Mouse (Mus musculus): ENCODE results near the gene Arih2.
"Not testable (repeated sequence)": the region's sequence is repeated elsewhere in the genome, so short reads cannot be mapped to it uniquely, and the experiment has no call there.

Arih2 gene

DNA sequence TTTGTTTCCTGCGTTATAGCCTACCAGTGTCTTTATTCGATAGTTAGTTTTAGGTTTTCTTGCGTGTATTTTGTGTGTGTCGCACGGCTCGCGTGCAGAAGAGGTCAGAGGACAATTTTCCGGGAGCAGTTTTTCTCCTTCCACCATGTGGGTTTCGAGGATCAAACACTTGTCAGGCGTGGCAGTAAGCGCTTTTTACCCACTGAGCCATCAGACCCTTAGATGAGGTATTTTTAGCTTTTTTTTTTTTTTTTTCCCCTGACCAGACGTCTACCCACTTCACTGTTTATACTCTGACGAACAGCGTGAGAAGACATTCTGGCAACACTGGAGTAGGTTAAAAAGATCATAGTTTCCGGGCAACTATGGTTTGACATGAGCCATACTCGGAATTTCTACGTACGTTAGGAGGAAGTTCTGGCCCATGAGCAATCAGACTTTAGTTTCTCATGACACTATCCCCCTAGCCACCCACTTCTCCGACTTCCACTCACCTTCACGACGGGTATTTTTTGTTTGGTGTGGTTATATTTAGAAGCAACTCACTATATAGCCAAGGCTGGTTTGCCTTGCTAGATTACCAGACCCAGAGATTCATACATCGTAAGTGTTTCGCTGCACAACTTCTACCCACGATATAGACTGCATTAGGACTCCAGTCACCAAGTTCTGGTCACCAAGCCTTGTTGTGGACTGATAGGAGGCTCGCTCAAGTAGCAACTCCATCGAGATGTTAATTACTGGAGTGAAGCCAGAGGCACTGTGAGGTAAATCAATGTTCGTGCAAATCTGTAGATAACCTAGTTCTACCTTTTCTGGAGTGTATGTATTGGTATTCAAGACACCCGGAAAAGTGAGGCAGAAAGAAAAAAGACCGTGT lies 615 bp upstream of the Arih2 start:
- no peak for DNase-seq

DNA sequence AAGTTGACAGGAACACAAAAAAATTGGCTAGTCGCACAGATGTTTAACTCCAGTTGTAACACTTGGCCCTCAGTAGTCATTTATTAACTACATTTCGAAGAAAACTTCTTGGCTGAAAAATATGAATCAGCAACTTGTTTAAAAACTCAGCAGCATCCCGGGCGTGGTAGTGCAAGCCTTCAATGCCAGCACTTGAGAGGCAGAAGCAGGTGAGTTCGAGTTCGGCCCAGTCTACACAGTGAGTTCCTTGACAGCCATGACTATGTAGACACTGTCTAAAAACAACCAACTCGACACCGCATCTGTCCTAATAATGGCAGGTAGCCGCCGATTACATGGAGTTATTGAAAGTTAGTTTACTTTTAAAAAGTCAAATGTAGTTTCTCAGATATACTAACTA lies 1.0 kb downstream of the Arih2 start:
- peak; percentile 27 for DNase-seq

DNA sequence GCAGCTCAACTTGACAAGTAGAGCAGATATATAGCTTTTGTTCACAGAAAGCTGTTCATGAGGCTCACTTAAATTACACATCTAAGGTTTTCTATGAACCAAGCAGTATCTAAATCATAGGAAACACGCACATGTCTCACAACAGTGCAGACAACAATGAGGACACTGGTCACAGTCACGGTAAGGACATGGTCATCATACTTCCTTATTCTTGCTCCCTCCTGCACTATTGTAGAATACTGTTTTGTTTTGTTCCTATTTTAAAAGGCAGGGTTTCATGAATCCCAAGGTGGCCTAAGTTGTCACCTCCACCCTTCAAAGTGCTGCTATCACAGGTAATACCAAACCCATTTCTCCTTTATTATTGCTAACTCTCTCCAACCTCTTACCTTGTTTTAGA lies 9.4 kb downstream of the Arih2 start:
- DNase-seq = no peak

DNA sequence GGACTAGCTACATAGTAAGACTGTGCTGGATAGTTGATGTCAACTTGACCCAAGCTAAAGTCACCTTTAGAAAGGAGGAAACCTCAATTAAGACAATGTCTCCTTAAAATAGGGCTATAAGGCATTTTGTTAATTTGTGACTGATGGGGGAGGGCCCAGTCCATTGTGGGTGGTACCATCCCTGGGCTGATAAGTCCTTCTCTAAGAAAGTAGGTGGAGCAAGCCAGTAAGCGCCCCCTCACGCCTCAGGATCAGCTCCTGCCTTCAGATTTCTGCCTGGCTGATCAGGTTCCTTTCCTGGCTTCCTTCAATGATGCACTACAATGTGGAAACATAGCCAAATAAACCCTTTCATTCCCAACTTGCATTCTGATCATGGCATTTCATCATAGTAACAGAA lies 13.8 kb downstream of the Arih2 start:
- DNase-seq = no peak

DNA sequence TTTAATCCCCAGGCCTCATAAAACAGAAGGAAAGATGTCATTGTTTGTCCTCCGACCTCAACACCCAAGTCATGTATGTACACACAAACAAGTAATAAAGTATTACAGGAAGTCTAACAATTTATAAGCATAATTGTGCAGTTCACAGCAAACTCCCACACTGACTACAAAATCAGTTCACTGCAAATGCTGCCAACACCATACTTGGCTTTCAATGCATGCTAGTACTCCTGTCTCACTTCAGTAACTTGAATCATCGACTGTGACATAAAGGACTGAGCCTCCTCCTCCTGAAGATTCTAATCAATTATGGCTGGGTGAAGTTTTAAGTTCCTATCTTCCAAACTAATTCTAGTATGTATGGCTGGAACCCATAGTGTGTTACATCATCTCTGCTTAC lies 15.3 kb downstream of the Arih2 start:
- no peak for DNase-seq

DNA sequence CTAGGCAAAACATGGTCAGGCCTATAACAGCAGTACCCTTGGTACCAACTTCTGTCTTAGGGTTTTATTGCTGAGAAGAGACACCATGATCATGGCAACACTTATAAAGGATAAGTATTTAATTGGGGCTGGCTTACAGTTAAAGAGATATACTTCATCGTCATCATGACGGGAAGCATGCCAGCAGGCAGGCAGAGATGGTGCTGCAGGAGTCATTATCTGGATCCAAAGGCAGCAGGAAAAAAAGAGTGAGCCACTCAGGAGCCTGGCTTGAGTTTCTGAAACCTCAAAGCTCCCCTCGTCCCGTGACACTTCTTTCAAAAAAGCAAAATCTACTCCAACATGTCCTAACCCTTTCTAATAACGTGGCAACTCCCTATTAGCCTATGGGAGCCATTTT lies 16.8 kb downstream of the Arih2 start:
- DNase-seq = no peak

DNA sequence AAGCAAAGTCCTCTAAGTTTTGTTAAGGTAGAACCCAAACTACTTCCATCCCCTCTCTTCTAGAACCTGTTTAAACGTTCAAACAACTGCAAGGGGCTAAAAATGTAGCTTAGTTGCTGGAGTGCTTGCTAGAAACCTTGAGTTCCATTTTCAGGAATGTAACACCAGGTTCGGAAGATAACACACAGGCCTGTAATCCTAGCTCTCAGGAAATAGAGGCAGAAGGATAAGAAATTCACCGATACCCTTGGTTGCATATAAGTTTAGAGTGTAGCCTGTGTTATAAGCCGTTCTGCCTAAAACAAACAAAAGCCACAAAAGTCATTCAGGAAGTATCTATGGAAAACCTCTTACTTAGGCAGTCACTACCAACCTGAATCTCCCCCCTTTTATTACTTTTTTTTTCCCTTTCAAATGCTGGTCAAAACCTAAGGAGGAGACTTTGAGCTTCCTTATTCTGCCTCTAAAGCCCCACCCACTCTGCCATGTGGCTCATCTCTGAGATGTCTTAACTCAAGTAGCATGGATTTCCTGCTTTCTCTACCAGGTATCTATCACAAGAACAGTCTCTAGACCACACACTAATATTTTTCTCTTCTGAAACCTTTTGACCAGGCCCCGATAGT lies 17.4 kb downstream of the Arih2 start:
- no peak for DNase-seq

DNA sequence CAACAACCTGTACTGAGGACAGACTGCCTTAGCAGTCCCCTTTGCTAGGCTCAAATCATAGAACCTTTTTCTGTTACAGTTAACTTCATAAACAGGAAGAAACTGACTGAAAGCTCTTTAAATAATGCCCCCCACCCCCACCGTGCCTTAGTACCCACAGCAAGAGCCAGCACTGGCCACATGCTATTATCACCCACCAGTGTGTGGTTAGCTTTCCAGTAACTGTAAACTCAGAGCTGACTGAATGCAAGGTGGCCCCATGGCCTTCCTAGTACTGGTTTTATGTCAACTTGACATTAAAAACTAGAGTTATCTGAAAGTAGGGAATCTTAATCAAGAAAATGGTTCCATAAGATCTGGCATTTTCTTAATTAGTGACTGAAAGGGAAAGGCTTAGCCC lies 18.5 kb downstream of the Arih2 start:
- no peak for DNase-seq

DNA sequence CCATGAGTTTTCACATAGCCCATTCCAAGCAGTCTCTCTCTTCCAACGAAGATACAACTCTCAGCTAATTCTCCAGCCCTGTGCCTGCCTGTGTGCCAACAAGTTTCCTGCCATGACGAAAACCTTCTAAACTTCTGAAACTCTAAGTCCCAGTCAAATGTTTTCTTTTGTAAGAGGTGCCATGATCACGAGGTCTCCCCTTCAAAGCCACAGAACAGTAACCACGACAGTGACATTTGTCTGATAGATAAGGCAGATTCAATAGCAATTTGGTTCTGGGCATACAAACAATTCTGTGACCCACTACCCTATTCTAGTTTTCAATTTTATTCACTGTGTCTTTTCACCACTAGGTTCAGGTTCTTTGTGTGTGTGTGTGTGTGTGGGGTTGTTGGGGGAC lies 21.0 kb downstream of the Arih2 start:
- no peak for DNase-seq

DNA sequence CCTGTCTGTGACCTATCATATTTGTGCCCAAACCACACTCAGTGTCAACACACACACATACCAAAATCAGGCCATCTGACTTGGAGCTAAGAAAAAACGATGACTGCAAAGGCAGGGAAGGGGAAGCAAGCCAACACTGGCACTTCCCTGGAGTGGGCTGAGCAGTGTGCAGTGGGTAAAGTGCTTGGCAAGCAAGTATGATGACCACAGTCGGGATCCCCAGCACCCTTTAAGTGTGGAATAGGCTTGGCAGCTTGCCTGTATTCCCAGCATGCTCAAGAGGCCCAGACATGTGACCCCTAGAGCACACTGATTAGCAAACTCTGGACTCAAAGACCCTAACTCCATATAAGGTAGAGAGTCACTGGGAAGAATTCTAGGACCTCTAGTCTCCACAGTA lies 22.7 kb downstream of the Arih2 start:
- peak; percentile 51 for DNase-seq

DNA sequence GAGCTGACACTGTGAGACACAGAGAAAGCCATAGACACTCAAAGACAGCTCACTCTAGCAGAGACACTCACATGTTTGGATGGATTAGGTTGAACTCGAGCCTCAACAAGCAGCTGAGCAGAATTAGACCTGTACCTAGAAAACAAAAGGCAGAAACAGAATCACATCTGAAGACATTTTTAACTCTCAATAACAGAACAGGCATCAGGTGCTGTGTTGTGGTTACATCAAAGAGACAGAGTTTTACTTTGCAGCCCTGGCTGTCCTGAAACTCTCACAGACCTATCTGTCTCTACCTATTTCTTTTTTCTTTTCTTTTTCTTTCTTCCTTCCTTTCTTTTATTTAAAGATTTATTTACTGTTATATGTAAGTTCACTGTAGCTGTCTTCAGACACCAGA lies 31.9 kb downstream of the Arih2 start:
- no peak for DNase-seq

DNA sequence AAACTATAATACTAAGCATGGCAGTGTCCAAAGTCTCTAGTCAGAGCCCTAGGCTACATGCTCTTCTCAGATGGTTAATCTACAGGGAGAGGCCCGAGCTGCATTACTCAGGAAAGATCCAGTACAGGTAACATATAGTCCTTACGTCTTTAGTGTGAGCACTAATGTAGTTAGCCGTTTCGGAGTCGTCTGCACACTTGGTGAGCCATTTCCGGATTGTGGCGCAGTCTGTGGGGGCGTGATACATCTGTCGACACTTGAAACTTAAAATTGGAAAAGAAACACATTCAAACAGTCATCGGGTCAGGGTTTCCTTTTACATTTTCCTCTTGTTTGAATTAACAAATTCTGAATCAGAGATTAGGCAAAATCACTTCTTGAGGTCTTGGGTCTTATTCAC lies 37.7 kb downstream of the Arih2 start:
- no peak for DNase-seq

DNA sequence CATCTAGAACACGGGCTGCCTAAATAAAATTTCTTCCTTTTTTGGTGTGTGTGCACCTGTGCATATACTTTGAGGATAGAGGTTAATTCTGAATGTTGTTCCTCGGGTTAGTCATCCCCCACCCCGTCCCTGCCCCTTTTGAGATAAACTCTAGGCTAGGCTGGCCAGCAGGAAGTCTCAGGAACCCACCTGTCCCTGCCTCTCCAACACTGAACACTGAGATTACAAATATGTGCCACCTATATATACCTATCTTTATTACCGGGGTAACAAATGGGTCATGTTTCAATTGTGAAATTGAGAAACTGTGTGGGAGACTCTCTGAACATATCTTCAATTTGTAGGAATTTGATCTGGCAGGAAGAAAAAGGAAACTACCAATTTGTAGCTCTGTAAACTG lies 40.3 kb downstream of the Arih2 start:
- no peak for DNase-seq

DNA sequence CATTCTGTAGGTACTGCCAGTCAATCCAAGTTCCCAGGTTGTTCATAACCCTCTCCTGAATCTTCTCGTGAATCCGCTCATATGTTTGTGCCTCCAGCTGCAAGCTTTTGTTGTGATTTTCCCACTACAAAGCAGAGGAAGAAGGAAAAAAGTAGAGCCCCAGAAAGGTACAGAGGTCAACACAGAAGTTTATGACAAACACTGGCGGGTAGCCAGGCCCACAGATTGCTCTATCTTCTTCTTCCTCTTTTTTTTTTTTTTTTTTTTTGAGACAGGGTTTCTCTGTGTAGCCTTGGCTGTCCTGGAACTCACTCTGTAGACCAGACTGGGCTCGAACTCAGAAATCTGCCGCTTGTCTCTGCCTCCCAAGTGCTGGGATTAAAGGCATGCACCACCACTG lies 41.3 kb downstream of the Arih2 start:
- DNase-seq = not testable (repeated sequence)

DNA sequence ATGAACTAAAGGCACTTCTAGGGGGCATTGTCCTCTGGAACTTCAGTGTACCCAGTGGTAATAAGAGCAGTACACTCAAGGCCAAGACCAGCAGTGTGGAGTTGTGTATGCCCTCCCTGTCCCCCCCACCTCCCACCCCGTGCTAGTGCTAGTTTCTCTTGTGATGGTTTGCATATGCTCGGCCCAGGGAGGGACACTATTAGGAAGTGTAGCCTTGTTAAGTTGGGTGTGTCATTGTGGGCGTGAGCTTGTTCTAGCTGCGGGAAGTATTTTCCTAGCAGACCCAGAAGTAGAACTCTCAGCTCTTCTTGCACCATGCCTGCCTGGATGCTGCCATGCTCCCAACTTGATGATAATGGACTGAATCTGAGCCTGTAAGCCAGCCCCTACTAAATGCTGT lies 47.2 kb downstream of the Arih2 start:
- no peak for DNase-seq

DNA sequence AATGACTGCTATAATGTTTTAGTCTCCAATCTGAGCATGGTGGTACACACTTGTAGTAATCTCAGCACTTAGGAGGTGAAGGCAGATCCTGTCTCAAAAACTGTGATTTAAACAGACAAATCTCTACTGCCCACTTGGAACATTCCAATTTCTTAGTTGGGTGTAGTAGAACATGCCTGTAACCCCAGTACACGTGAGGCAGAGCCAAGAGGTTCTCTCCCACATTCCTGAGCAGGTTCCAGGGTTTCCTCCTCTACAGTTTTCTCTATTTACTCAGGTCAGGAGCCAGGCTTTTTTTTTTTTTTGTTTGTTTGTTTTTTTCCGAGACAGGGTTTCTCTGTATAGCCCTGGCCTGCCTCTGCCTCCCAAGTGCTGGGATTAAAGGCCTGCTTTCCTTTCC lies 49.2 kb downstream of the Arih2 start:
- DNase-seq = peak; percentile 22

DNA sequence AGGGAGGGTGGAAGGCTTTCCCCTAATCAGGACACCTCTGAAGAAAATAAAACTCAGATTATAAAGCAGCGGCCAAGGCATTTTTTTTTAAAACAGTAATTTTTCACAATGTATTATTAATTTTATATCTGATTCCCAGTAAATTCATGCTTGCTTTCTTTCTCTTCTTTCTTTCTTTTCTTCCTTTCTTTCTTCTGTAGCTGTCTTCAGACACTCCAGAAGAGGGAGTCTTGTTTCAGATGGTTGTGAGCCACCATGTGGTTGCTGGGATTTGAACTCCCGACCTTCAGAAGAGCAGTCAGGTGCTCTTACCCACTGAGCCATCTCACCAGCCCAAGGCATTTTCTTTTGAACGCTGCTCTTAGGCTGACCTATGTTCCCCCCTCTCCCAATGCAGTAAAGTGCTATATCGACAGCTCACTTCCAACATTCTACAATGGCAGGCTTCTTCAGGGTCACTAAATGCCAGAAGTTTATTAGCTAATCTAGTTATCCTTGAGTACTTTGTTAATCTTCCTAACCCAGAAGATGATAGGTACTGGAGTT lies 50.1 kb downstream of the Arih2 start:
- no peak for DNase-seq

DNA sequence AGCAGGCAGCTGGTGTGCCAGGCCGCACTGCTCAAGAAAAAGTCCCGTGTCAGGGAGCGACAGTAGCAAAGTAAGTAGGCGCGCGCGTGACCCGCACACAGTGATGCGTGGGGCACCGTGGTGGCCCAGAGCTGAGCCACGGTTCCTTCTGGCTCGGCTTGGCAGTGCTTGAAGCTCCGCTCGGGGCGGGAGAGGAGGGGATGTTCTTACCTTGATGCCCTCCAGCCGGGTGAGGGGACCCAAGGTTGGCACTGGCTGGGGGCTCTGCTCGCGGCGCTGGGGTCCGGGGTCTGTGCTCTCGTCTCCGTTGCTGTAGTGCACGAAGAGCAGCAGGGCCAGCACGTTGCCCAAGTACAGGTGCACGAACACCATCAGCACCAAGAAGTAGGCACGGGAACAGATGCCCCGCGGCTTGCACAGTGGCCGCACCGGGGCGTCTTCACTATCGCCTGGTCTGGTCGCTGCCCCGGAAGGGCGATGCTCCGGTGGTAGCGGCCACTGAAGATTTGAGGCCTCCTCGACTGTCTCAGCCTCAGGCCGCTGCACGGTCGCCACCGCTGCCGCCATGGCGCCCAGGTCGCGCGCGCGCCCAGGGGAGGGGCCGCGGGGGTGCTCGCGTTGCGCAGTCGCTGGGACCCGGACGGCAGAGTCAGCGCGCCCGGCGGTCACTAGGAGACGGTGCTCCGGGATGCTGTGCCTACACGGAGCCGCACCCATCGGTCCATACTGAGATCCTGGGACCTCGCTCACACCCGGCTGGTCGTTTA lies 52.0 kb downstream of the Arih2 start, which contains the start of gene P4htm:
Gene P4htm, minus strand, starts transcription at position 670 of the 767 bp plus-strand sequence.
- peak; percentile 66 for DNase-seq

DNA sequence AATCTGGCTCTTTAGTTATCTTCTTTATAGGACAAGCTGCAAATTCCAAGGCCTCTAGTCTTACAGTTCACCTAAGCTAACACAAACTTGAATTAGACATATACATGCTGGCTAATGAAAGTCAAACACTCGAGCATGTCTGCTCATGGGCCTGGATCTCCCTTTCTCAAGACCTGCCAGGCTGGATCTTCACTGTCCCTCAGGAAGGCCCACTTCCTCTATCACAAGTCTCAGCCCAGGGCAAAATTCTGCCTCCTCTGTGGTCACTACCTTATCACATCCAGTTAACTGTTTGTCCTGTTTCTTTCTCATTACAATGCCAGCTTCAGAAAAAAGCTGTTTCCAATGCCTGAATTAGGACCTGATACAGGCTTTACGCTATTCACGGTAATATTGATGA lies 54.8 kb downstream of the Arih2 start:
- no peak for DNase-seq

DNA sequence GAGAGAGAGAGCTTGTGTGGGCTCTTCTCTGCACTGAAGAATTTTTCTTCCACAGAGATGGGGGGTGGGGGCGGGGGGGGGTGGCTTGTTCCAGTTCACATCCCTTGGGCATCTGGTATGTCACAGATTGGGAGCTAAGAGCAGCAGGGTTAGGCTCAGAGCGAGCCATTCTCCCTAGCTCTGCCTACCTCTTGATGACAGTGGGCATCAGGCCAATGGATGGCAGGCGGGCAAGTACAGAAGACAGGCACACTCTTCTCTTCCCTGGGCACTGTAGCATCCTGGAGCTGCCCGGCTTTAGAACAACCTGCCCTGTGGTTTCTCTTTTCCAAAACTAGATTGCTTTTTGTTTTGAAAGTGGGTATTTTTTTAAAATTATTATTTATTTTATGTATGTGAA lies 57.7 kb downstream of the Arih2 start:
- no peak for DNase-seq

DNA sequence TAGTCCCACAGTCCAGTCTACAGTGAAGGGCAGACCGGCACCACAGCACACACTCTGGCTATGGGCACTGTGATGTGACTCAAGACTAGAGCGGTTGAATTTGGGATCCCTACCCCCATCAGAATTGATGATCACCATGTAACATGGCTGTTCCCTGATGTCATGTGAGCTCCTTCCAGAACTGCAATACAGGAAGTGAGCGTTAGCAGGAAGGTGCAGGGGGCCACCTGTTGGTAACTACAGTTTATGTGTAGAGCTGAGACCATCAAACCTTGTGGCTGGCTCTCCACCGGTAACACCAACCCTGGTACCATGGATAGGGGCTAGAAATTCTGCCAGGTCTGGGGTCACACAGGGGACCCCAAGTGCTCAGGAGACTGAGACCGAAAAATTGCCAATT lies 60.0 kb downstream of the Arih2 start:
- no peak for DNase-seq

DNA sequence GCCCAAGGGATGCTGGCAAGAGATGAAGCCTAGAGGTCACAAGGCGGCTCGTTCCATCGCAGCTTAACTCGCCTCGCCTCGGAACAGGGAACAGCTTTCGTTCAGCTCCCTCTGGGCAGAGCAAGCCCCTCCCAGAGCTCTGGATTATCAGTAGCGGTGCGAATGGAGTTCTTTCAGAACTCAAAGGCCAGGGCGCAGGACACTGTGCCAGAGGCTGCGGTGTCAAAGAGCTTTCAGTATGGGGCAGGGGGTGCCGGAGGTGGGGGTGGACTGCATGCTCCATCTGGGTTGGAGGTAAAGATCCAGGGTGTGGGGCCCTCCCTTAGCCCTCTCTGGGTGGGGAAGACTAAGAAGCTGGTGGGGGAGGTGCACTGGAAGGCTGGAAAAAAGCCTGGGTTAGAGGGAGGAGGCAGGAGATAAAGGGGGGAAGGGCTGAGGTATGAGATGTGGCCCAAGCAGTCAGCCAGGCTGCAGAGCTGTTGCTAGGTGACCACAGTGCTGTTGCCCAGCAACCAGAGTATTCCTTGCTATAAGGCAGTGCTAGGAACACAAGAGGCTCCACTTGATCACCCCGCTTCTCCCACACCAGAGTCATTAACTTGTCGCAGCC lies 61.5 kb downstream of the Arih2 start:
- peak; percentile 56 for DNase-seq

DNA sequence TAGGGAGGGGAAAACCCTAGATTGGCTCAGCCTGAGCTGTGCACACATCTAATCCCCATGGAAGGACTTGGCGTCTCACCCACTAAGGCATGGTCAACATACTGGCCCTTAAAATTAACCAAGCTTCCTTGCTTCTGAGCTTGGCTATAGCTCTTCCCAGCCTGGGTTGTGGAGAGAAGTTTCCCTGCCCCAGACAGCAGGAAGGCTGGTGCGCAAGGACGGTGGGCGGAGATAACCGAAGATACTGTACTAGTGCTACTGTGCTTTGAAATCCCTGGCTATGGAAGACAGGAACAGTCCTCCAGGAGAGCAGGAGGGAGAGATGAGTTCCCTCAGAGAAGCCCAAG lies 69.9 kb downstream of the Arih2 start:
- DNase-seq = no peak

All from lung, postnatal 14 days (tissue).